Comparison of ENCODE assay signal across 13 mouse cellular contexts in genomic region chr2:103906581-103907184, GRCm38 (mm10). TPM values are rescaled to one million over a fixed set of nuclear protein-coding genes. Genes with fewer than 3 reads are reported as not detected.
A peak's percentile ranks its signal among the peaks of the same experiment; 100 is the strongest.
DNase-seq lines count a peak whose midpoint lies in the region; ATAC-seq and TF ChIP-seq lines count a peak whose summit lies in the region.
"Had no signal": no experiment of that assay in that cellular context is flagged by ENCODE, and none has a peak within 500 bp of the region (broad histone marks: within the 10 kb centered on the region; RNA-seq: fewer than 3 reads in every experiment).

No protein-coding gene starts in this region.

- H3K27me3 ChIP-seq in kidney, postnatal 0 days (ENCODE audit: insufficient read depth, low read length) = no peaks in the 10 kb centered on the region
- H3K27me3 ChIP-seq in embryonic facial prominence, embryonic 14.5 days (replicated peaks; ENCODE audit: control insufficient read depth, insufficient read depth, low read length) = no peaks in the 10 kb centered on the region
- H3K27me3 ChIP-seq: forebrain, embryonic 15.5 days; stomach, embryonic 15.5 days had no signal

- no peak overlapping the region for H3K4me2 ChIP-seq in kidney, postnatal 0 days (ENCODE audit: low read length)
- H3K4me2 ChIP-seq in embryonic facial prominence, embryonic 14.5 days (ENCODE audit: low read depth, low read length) = no peak overlapping the region
- H3K4me2 ChIP-seq: forebrain, embryonic 15.5 days; hindbrain, embryonic 13.5 days; stomach, embryonic 15.5 days had no signal

- ATAC-seq in kidney, postnatal 0 days (replicated peaks; ENCODE audit: low FRiP score, low read depth) = no peak
- no peak for ATAC-seq in embryonic facial prominence, embryonic 14.5 days (ENCODE audit: low read depth)
- peak; percentile 76 to 81 for ATAC-seq in hematopoietic stem cell, adult 5-6 weeks (replicated peaks in 1 of 2; ENCODE audit: insufficient read depth in 1 of 2, low FRiP score in 2 of 2, low TSS enrichment in 1 of 2, low read depth in 1 of 2, poor library complexity in 2 of 2, severe bottlenecking in 2 of 2)
- ATAC-seq: forebrain, embryonic 15.5 days had no signal

- TF ChIP-seq CTCF in kidney, postnatal 0 days (IDR thresholded peaks at IDR 0.05; ENCODE audit: low read depth) = no peak

- no peak overlapping the region for H3K9ac ChIP-seq in kidney, postnatal 0 days (ENCODE audit: low read depth, low read length)
- H3K9ac ChIP-seq in embryonic facial prominence, embryonic 14.5 days (ENCODE audit: low read depth, low read length) = no peak overlapping the region
- H3K9ac ChIP-seq: forebrain, embryonic 15.5 days; hindbrain, embryonic 13.5 days; stomach, embryonic 15.5 days had no signal

- no peaks in the 10 kb centered on the region for H3K9me3 ChIP-seq in kidney, postnatal 0 days (replicated peaks; ENCODE audit: low read length)
- no peaks in the 10 kb centered on the region for H3K9me3 ChIP-seq in embryonic facial prominence, embryonic 14.5 days (ENCODE audit: control insufficient read depth, low read length)
- H3K9me3 ChIP-seq: forebrain, embryonic 15.5 days; hindbrain, embryonic 13.5 days; stomach, embryonic 15.5 days had no signal

- H3K36me3 ChIP-seq in kidney, postnatal 0 days (ENCODE audit: insufficient read depth, low read length) = no peaks in the 10 kb centered on the region
- H3K36me3 ChIP-seq in embryonic facial prominence, embryonic 14.5 days (ENCODE audit: control insufficient read depth, insufficient read depth, low read length) = no peaks in the 10 kb centered on the region
- H3K36me3 ChIP-seq: forebrain, embryonic 15.5 days; hindbrain, embryonic 13.5 days; stomach, embryonic 15.5 days had no signal

- peak; percentile 44 for DNase-seq in kidney, postnatal 0 days (ENCODE audit: low spot score)
- no peak for DNase-seq in kidney, postnatal 25 days
- peak; percentile 29 for DNase-seq in embryonic facial prominence, embryonic 14.5 days (ENCODE audit: low spot score)
- peak; percentile 50 for DNase-seq in lung, postnatal 25 days (ENCODE audit: low spot score)
- DNase-seq in cerebellum, postnatal 25 days = no peak
- DNase-seq in layer of hippocampus, postnatal 10 days (ENCODE audit: low spot score in 2 of 2) = no peak
- DNase-seq: adrenal gland, postnatal 14 days; cerebellum, postnatal 10 days had no signal

- H3K27ac ChIP-seq in kidney, postnatal 0 days = 0 out of 2 replicates have a peak overlapping the region, but pooled peaks have one; percentile 34
- H3K27ac ChIP-seq in embryonic facial prominence, embryonic 14.5 days (replicated peaks; ENCODE audit: low read depth, low read length) = peak overlapping the region; percentile 49; the same call in 1 of the 2 replicates
- H3K27ac ChIP-seq: forebrain, embryonic 15.5 days had no signal

- peaks cover 7% of the 10 kb centered on the region for H3K4me1 ChIP-seq in kidney, postnatal 0 days (replicated peaks; ENCODE audit: insufficient read depth, low read length)
- 0 out of 2 replicates have a peak, but pooled peaks cover 6% of the 10 kb centered on the region for H3K4me1 ChIP-seq in embryonic facial prominence, embryonic 14.5 days (ENCODE audit: control insufficient read depth, insufficient read depth, low read length)

- no peak overlapping the region for H3K4me3 ChIP-seq in kidney, postnatal 0 days (replicated peaks; ENCODE audit: low read depth, low read length)
- H3K4me3 ChIP-seq in embryonic facial prominence, embryonic 14.5 days (ENCODE audit: low read depth, low read length) = no peak overlapping the region
- H3K4me3 ChIP-seq: forebrain, embryonic 15.5 days; hindbrain, embryonic 13.5 days; myocyte; stomach, embryonic 15.5 days had no signal

- 22% methylated on average over 2 of the region's 2 CpGs for WGBS in kidney, postnatal 0 days
- WGBS in embryonic facial prominence, embryonic 14.5 days = 15% methylated on average over 2 of the region's 2 CpGs

RNA-seq across cellular contexts. Expression of gene Lmo2, which starts 51.1 kb away (rescaled TPM):
- 34.1 and 43.7 TPM in 2 replicates for polyA plus RNA-seq in kidney, postnatal 0 days (2015; fragmentation: Nextera tagmentation; extraction: Ambion mirVana)
- polyA plus RNA-seq in embryonic facial prominence, embryonic 14.5 days (2014; fragmentation: Nextera tagmentation; extraction: Ambion mirVana) = 22.3 and 23.8 TPM in 2 replicates
- 803 and 858 TPM in 2 replicates for total RNA-seq in hematopoietic stem cell, adult 5-6 weeks (2017)
- total RNA-seq in layer of hippocampus, postnatal 10 days (2021) = 10 to 100 TPM; 22.8 to 30.3 TPM

Comparison
In these comparisons a context has a peak if more than half of its experiments do, and no peak if none do; other contexts are left out.
1. DNase-seq: peak in kidney, postnatal 0 days (single experiment), embryonic facial prominence, embryonic 14.5 days (single experiment) and lung, postnatal 25 days (single experiment); none in kidney, postnatal 25 days (0 of 2), cerebellum, postnatal 25 days (0 of 2) and layer of hippocampus, postnatal 10 days (0 of 2).
2. ATAC-seq: peak in hematopoietic stem cell, adult 5-6 weeks (2 of 2); none in kidney, postnatal 0 days (single experiment) and embryonic facial prominence, embryonic 14.5 days (single experiment).
3. RNA of gene Lmo2, which starts 51.1 kb away (total RNA-seq): 803 to 858 TPM in hematopoietic stem cell, adult 5-6 weeks; 22.8 to 30.3 TPM in layer of hippocampus, postnatal 10 days; every median in the first group is over 10 times any median in the second.